Mouse (Mus musculus) forebrain, embryonic 10.5 days (tissue): ENCODE measurements around the gene Srpk3. TPM values are rescaled to one million over a fixed set of nuclear protein-coding genes. Genes with fewer than 3 reads are reported as not detected.
"Not testable (repeated sequence)": the region's sequence is repeated elsewhere in the genome, so short reads cannot be mapped to it uniquely, and the experiment has no call there.

Source experiments
- DNase-seq: peaks from one replicate; pipeline ENCODE4 v3.0.0-alpha.2; 2017; ENCODE audit warnings: low spot score; ENCODE audit errors: extremely low spot score
- H3K27ac ChIP-seq: fragments of 300-500 bp; sonication (generic); 2 replicates; pipeline ENCODE4 v1.5.1; 2016; ENCODE audit warnings: mild to moderate bottlenecking
- H3K27me3 ChIP-seq: fragments of 300-500 bp; sonication (generic); 2 replicates; pipeline ENCODE4 v1.6.1; 2016; ENCODE audit warnings: mild to moderate bottlenecking; ENCODE audit not compliant: poor library complexity, severe bottlenecking
- H3K36me3 ChIP-seq: fragments of 300-500 bp; sonication (generic); replicated peaks from 2 replicates; pipeline ENCODE4 v1.6.1; 2016; ENCODE audit warnings: mild to moderate bottlenecking, moderate library complexity
- H3K4me1 ChIP-seq: fragments of 300-500 bp; sonication (generic); 2 replicates; pipeline ENCODE4 v1.6.1; 2016
- H3K4me3 ChIP-seq: fragments of 300-500 bp; sonication (generic); 2 replicates; pipeline ENCODE4 v1.5.1; 2016; ENCODE audit warnings: mild to moderate bottlenecking, moderate library complexity
- H3K9me3 ChIP-seq: fragments of 300-500 bp; sonication (generic); 2 replicates; pipeline ENCODE4 v1.6.1; 2016; ENCODE audit warnings: mild to moderate bottlenecking, moderate library complexity
- WGBS: fragments of 180-500 bp; shearing (Covaris S2); methylation state at CpG from one replicate; pipeline ENCODE4 v1.1.7; 2016; 5-methylcytosine and 5-hydroxymethylcytosine counted together
- polyA plus RNA-seq: library from polyadenylated mRNA; unstranded; fragments of >200 nt; fragmentation: Nextera tagmentation; extraction: Ambion mirVana; gene quantifications from 2 replicates; pipeline ENCODE4 v1.2.1, GENCODE M21; 2016

The Srpk3 gene
- 0.97 and 1.2 TPM in 2 replicates for polyA plus RNA-seq

- no peak within 1 kb of the TSS for H3K4me3 ChIP-seq
- peaks cover 35% of the 10 kb centered on the region for H3K36me3 ChIP-seq
- H3K4me1 ChIP-seq: peaks cover 5% of the 10 kb centered on the region; the same call in 1 of the 2 replicates
- WGBS: 72% methylated on average over 9 of the region's 9 CpGs
- H3K9me3 ChIP-seq: no peaks in the 10 kb centered on the region
- H3K27ac ChIP-seq: no peak within 1 kb of the TSS
- DNase-seq: no peak
- H3K27me3 ChIP-seq: peaks cover 15% of the 10 kb centered on the region; the same call in 1 of the 2 replicates
Measured at GRCm38 (mm10) chrX:73774168-73774760, at the start of gene Srpk3. Gene Srpk3 (plus strand): TSS chrX:73774405.

- no peak for DNase-seq
- H3K27me3 ChIP-seq: no peaks in the 10 kb centered on the region
- H3K4me1 ChIP-seq: no peaks in the 10 kb centered on the region
- H3K4me3 ChIP-seq: no peak overlapping the region
- H3K36me3 ChIP-seq: 0 out of 2 replicates have a peak, but pooled peaks cover 4% of the 10 kb centered on the region
- H3K9me3 ChIP-seq: no peaks in the 10 kb centered on the region
- 53% methylated on average over 1 of the region's 1 CpGs for WGBS
- H3K27ac ChIP-seq: no peak overlapping the region
Measured at GRCm38 (mm10) chrX:73730908-73731307, 43.3 kb upstream of the Srpk3 start.

- no peaks in the 10 kb centered on the region for H3K36me3 ChIP-seq
- H3K9me3 ChIP-seq: no peaks in the 10 kb centered on the region
- H3K4me1 ChIP-seq: no peaks in the 10 kb centered on the region
- 70% methylated on average over 1 of the region's 1 CpGs for WGBS
- no peak for DNase-seq
- H3K27me3 ChIP-seq: peaks cover 5% of the 10 kb centered on the region
- H3K4me3 ChIP-seq: no peak overlapping the region
- no peak overlapping the region for H3K27ac ChIP-seq
Measured at GRCm38 (mm10) chrX:73738155-73738554, 36.0 kb upstream of the Srpk3 start.

- Histone ChIP-seq H3K4me1 (no peaks in the 10 kb centered on the region), H3K9me3 (no peaks in the 10 kb centered on the region), H3K4me3 (no peak overlapping the region), H3K27ac (no peak overlapping the region), H3K27me3 (peaks cover 5% of the 10 kb centered on the region), H3K36me3 (no peaks in the 10 kb centered on the region)
- DNase-seq: no peak
- 61% methylated on average over 5 of the region's 5 CpGs for WGBS
Measured at GRCm38 (mm10) chrX:73739151-73739550, 35.1 kb upstream of the Srpk3 start.

- H3K36me3 ChIP-seq, H3K27me3 ChIP-seq, DNase-seq, H3K4me3 ChIP-seq, H3K4me1 ChIP-seq, H3K9me3 ChIP-seq, H3K27ac ChIP-seq: not testable (repeated sequence)
- WGBS: 92% methylated on average over 7 of the region's 7 CpGs
Measured at GRCm38 (mm10) chrX:73739841-73740240, 34.4 kb upstream of the Srpk3 start.

- 81% methylated on average over 1 of the region's 1 CpGs for WGBS
- no peak for DNase-seq
- Histone ChIP-seq H3K9me3 (no peaks in the 10 kb centered on the region), H3K27me3 (no peaks in the 10 kb centered on the region), H3K4me1 (no peaks in the 10 kb centered on the region), H3K27ac (no peak overlapping the region), H3K36me3 (no peaks in the 10 kb centered on the region), H3K4me3 (no peak overlapping the region)
Measured at GRCm38 (mm10) chrX:73744774-73745481, 29.3 kb upstream of the Srpk3 start.

- Histone ChIP-seq H3K27me3 (no peaks in the 10 kb centered on the region), H3K4me3 (no peak overlapping the region), H3K36me3 (no peaks in the 10 kb centered on the region), H3K4me1 (no peaks in the 10 kb centered on the region), H3K9me3 (no peaks in the 10 kb centered on the region), H3K27ac (no peak overlapping the region)
- DNase-seq: no peak
- 81% methylated on average over 1 of the region's 1 CpGs for WGBS
Measured at GRCm38 (mm10) chrX:73748977-73749376, 25.2 kb upstream of the Srpk3 start.

GRCm38 (mm10) chrX:73756334-73757140 is 17.7 kb upstream of the Srpk3 start, which contains the start of gene Plxnb3:
Gene Plxnb3 (plus strand): TSS chrX:73757090.
- Histone ChIP-seq H3K4me1 (no peaks in the 10 kb centered on the region), H3K9me3 (no peaks in the 10 kb centered on the region), H3K4me3 (no peak within 1 kb of the TSS), H3K27me3 (peaks cover 24% of the 10 kb centered on the region; the same call in 1 of the 2 replicates), H3K36me3 (no peaks in the 10 kb centered on the region), H3K27ac (no peak within 1 kb of the TSS)
- WGBS: 67% methylated on average over 5 of the region's 5 CpGs
- DNase-seq: no peak

GRCm38 (mm10) chrX:73758611-73759290 is 15.5 kb upstream of the Srpk3 start:
- Histone ChIP-seq H3K9me3 (no peaks in the 10 kb centered on the region), H3K27me3 (peaks cover 24% of the 10 kb centered on the region; the same call in 1 of the 2 replicates), H3K27ac (no peak overlapping the region), H3K36me3 (no peaks in the 10 kb centered on the region), H3K4me1 (no peaks in the 10 kb centered on the region), H3K4me3 (no peak overlapping the region)
- WGBS: 85% methylated on average over 13 of the region's 13 CpGs
- no peak for DNase-seq

- no peak for DNase-seq
- 0 out of 2 replicates have a peak, but pooled peaks cover 4% of the 10 kb centered on the region for H3K27me3 ChIP-seq
- no peaks in the 10 kb centered on the region for H3K4me1 ChIP-seq
- no peak overlapping the region for H3K4me3 ChIP-seq
- no peak overlapping the region for H3K27ac ChIP-seq
- WGBS: 70% methylated on average over 1 of the region's 1 CpGs
- no peaks in the 10 kb centered on the region for H3K9me3 ChIP-seq
- no peaks in the 10 kb centered on the region for H3K36me3 ChIP-seq
Measured at GRCm38 (mm10) chrX:73765311-73765710, 8.9 kb upstream of the Srpk3 start.

GRCm38 (mm10) chrX:73767267-73767666 is 6.9 kb upstream of the Srpk3 start:
- no peak overlapping the region for H3K27ac ChIP-seq
- H3K27me3 ChIP-seq: 0 out of 2 replicates have a peak, but pooled peaks cover 12% of the 10 kb centered on the region
- no peaks in the 10 kb centered on the region for H3K4me1 ChIP-seq
- no peaks in the 10 kb centered on the region for H3K9me3 ChIP-seq
- no peaks in the 10 kb centered on the region for H3K36me3 ChIP-seq
- DNase-seq: no peak
- WGBS: 58% methylated on average over 9 of the region's 9 CpGs
- no peak overlapping the region for H3K4me3 ChIP-seq

- Histone ChIP-seq H3K4me1 (peaks cover 5% of the 10 kb centered on the region; the same call in 1 of the 2 replicates), H3K9me3 (no peaks in the 10 kb centered on the region), H3K27me3 (peaks cover 15% of the 10 kb centered on the region; the same call in 1 of the 2 replicates), H3K4me3 (no peak overlapping the region), H3K27ac (no peak overlapping the region), H3K36me3 (peaks cover 42% of the 10 kb centered on the region)
- no peak for DNase-seq
- WGBS: 71% methylated on average over 10 of the region's 10 CpGs
Measured at GRCm38 (mm10) chrX:73774802-73775483, 738 bp downstream of the Srpk3 start.
